Mouse (Mus musculus) midbrain, embryonic 10.5 days (tissue): ENCODE measurements around the gene Sox1. TPM values are rescaled to one million over a fixed set of nuclear protein-coding genes. Genes with fewer than 3 reads are reported as not detected.

ENCODE experiments used
- DNase-seq: peaks from one replicate; pipeline ENCODE4 v3.0.0-alpha.2; 2017; ENCODE audit warnings: low spot score
- H3K27ac ChIP-seq: fragments of 300-500 bp; sonication (generic); replicated peaks from 2 replicates; pipeline ENCODE4 v1.5.1; 2016; ENCODE audit warnings: mild to moderate bottlenecking
- H3K27me3 ChIP-seq: fragments of 300-500 bp; sonication (generic); 2 replicates; pipeline ENCODE4 v1.6.1; 2016; ENCODE audit warnings: low read depth, mild to moderate bottlenecking; ENCODE audit not compliant: poor library complexity, severe bottlenecking
- H3K36me3 ChIP-seq: fragments of 300-500 bp; sonication (generic); 2 replicates; pipeline ENCODE4 v1.6.1; 2016; ENCODE audit warnings: mild to moderate bottlenecking, moderate library complexity
- H3K4me1 ChIP-seq: fragments of 300-500 bp; sonication (generic); 2 replicates; pipeline ENCODE4 v1.6.1; 2016
- H3K4me3 ChIP-seq: fragments of 300-500 bp; sonication (generic); 2 replicates; pipeline ENCODE4 v1.5.1; 2016; ENCODE audit warnings: mild to moderate bottlenecking, moderate library complexity
- H3K9me3 ChIP-seq: fragments of 300-500 bp; sonication (generic); replicated peaks from 2 replicates; pipeline ENCODE4 v1.6.1; 2016; ENCODE audit warnings: mild to moderate bottlenecking
- WGBS: fragments of 180-500 bp; shearing (Covaris S2); methylation state at CpG from one replicate; pipeline ENCODE4 v1.1.7; 2016; 5-methylcytosine and 5-hydroxymethylcytosine counted together
- polyA plus RNA-seq: library from polyadenylated mRNA; unstranded; fragments of >200 nt; fragmentation: Nextera tagmentation; extraction: Ambion mirVana; gene quantifications from 2 replicates; pipeline ENCODE4 v1.2.1, GENCODE M21; 2016

The Sox1 gene
- polyA plus RNA-seq, 1 experiment from 2014 or later = 3.2 TPM

DNA sequence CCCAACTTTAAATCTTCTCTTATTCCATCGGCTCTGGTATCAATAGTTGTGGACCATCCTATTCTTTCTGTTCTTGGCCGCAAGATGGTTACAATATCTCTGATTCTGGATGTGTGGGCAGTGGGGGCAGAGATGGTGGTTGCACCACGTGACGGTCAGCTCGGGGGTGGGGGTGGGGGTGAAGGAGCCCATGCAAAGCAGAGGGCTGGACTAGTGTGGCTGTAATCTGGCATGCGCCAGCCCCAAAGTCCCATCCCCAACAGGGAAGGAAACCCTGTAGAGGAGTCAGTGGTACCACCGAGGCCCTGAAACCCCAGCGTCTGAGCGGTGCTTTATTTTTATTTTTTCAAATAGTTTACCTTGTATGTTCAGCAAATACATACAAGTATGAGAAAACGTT lies 12.9 kb downstream of the Sox1 start:
- Histone ChIP-seq H3K4me1 (peaks cover 57% of the 10 kb centered on the region), H3K27ac (peak overlapping the region; percentile 74), H3K27me3 (peaks cover 79% of the 10 kb centered on the region), H3K9me3 (no peaks in the 10 kb centered on the region), H3K36me3 (no peaks in the 10 kb centered on the region), H3K4me3 (peak overlapping the region; percentile 39)
- DNase-seq = peak; percentile 69
- 11% methylated on average over 10 of the region's 10 CpGs for WGBS

DNA sequence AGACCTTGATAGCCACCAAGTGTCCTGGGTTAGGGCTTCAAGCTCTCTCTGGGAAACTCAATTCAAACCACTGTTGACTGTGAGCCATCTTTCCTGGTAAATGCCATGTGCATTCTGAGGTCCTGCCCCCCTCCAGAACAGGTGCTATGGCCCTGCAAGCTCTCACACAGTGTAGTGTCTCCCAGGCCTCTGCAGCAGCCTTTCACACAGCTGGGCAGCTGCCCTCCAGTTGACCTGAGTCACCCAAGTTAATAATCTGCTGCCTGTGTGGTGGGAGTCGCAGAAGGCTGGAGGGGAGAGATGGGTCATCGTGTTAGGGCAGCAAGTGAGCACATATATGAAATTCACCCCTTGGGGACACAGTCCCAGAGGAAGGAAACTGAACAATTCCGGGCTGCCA lies 14.9 kb downstream of the Sox1 start:
- DNase-seq = no peak
- no peak overlapping the region for H3K4me3 ChIP-seq
- H3K27ac ChIP-seq = 0 out of 2 replicates have a peak overlapping the region, but pooled peaks have one; percentile 9
- WGBS = 76% methylated on average over 3 of the region's 3 CpGs
- H3K27me3 ChIP-seq = peaks cover 66% of the 10 kb centered on the region
- H3K4me1 ChIP-seq = peaks cover 43% of the 10 kb centered on the region
- H3K9me3 ChIP-seq = no peaks in the 10 kb centered on the region
- no peaks in the 10 kb centered on the region for H3K36me3 ChIP-seq

DNA sequence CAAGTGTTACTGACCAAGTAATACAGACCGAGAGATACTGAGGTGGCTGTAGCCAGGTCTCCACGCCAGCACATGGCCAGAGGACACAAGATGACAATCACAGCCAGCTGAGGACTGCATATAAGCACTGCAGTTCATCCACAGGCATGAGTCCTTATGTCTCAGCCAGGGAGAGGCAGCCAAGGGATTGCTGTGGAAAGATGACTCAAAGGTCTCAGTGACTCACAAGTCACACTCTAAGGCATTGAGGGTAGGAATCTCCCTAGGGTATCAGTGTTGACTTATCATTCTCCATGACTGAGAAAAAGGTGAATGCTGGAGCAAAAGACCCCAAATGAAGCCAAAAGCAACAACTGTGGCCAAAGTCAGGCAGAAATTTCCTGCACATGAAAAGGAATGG lies 22.0 kb downstream of the Sox1 start:
- H3K4me3 ChIP-seq = no peak overlapping the region
- no peaks in the 10 kb centered on the region for H3K9me3 ChIP-seq
- H3K36me3 ChIP-seq = no peaks in the 10 kb centered on the region
- peaks cover 14% of the 10 kb centered on the region for H3K4me1 ChIP-seq
- DNase-seq = no peak
- 91% methylated on average over 2 of the region's 2 CpGs for WGBS
- no peak overlapping the region for H3K27ac ChIP-seq
- H3K27me3 ChIP-seq = peaks cover 26% of the 10 kb centered on the region

DNA sequence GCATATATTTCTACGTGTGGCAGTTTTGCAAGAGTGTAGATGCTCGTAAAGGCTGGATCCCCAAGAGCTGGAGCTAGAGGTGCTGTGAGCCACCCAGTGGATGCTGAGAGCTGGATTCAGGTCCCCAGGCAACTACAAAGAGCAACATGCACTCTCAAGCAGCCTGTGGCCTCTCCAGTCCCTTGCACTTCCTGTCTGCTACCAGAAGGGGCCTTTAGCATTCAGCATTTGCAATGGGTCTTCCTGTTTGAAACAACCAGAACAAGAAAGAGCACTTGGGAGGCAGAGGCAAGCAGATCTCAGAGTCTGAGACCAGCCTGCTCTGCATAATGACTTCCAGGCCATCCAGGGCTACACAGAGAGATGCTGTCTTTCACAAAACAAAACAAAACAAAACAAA lies 25.4 kb downstream of the Sox1 start:
- Histone ChIP-seq H3K4me3 (no peak overlapping the region), H3K36me3 (no peaks in the 10 kb centered on the region), H3K27ac (0 out of 2 replicates have a peak overlapping the region, but pooled peaks have one; percentile 28), H3K27me3 (peaks cover 54% of the 10 kb centered on the region), H3K9me3 (no peaks in the 10 kb centered on the region), H3K4me1 (peaks cover 32% of the 10 kb centered on the region)
- DNase-seq = no peak
- WGBS = 86% methylated on average over 2 of the region's 2 CpGs

DNA sequence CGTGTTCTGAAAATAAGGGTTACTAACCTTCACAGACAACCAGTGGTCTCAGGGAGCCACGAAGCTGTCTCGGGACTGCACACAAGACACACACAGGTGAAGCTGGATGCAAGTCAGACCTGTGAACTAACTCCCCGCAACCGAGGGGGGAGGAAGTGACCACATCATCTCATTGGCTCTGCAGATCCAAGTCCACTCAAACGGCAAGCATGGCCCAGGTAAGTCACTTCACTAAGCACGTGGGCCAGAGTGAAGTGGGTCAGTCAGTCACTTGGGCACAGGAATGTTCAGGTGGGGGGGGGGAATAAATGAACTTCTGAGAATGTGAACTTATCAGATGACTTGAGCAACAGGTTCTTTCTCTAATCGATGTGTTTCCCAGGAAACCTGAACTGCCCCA lies 30.8 kb downstream of the Sox1 start:
- Histone ChIP-seq H3K27me3 (peaks cover 89% of the 10 kb centered on the region), H3K4me1 (peaks cover 66% of the 10 kb centered on the region)

DNA sequence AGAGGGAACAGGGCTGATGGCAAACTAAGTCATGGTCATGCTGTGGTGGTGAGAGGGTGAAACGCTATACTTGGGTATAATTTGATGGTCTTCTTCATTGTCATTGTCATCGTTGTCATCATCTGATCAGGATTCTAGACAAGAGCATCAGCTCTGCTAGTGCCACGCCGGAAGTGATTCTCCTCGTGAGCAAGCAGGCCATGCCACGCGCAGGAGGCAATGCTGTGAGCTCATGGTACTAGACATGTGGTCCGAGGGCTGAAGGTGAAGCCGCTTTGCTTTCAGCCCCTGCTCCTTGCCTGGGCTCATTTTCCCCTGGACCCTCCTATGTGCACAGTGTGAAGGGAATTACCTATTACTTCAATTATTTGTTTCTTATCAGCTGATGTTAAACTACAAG lies 32.3 kb downstream of the Sox1 start:
- H3K36me3 ChIP-seq = no peaks in the 10 kb centered on the region
- no peak overlapping the region for H3K4me3 ChIP-seq
- no peak overlapping the region for H3K27ac ChIP-seq
- H3K9me3 ChIP-seq = no peaks in the 10 kb centered on the region
- H3K27me3 ChIP-seq = peaks cover 99% of the 10 kb centered on the region
- WGBS = 81% methylated on average over 9 of the region's 9 CpGs
- DNase-seq = no peak
- peaks cover 69% of the 10 kb centered on the region for H3K4me1 ChIP-seq

More for the DNA sequence above, 30.8 kb downstream of the Sox1 start:
- Histone ChIP-seq H3K4me3 (no peak overlapping the region), H3K9me3 (no peaks in the 10 kb centered on the region), H3K27ac (no peak overlapping the region), H3K36me3 (no peaks in the 10 kb centered on the region)
- 91% methylated on average over 8 of the region's 8 CpGs for WGBS
- DNase-seq = no peak

DNA sequence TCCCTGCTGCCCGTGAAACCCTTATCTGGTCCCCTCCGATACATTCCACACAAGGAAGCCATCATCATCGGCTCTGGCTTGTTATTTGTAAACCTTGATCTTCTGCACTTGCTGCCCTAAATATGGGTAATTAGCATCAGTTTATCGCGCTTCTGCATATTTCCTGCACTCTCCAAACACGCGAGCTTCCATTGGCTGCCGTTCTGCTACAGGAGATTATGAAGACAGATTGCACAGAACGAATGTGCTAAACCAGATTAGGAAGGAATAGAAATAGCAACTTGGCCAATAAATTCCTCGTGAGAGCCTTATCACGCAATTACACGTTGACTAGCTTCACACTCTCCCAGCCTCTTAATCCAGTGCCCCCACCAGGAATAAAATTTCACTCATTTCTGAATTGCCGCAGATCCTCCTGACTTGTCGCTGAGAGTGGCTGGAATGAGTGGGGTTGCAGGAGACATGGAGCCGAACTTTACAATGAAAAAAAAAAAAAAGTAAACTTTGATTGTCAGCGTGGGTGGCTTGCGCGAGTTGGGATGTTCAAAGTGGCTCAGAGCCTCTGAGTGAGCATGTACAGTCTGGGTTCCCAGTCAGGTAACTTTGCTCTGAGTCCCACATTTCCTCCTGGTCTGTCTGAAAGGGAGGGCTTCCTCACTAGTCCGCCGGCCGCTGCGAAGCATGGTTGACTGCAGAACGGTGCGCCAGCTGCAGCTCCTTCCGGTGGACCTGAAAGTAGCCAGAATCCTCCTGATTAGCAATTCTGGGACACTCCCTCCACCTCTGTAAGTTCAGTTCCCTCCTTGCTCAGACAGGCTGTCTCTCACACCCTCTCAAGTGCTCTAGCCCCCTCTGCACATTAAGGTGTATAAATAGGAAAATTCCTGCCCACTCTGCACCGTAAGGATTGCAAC lies 33.0 kb downstream of the Sox1 start:
- peak overlapping the region; percentile 94 for H3K27ac ChIP-seq
- 25% methylated on average over 26 of the region's 26 CpGs for WGBS
- no peaks in the 10 kb centered on the region for H3K9me3 ChIP-seq
- no peak for DNase-seq
- H3K4me1 ChIP-seq = peaks cover 69% of the 10 kb centered on the region
- H3K36me3 ChIP-seq = no peaks in the 10 kb centered on the region
- peak overlapping the region; percentile 35 for H3K4me3 ChIP-seq
- peaks cover 99% of the 10 kb centered on the region for H3K27me3 ChIP-seq

DNA sequence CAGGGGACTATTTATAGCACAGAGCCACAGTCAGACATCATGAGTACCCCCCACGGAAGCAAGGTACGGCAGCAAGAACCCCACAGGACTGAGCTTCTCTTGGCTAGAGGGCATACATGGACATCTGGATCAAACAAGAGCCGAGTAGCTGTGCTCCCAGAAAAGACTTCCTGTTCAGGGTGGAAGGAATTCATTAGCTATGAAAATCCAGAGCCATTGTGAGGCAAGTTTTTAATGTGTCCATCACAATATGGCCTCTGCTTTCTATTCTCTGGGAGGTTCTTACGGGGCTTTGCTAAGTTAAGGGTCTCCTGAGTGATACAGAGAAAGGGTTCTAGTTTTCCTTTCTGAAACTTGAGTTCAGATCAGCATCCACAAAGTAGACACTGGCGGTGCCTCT lies 33.8 kb downstream of the Sox1 start:
- 16% methylated on average over 5 of the region's 5 CpGs for WGBS
- no peaks in the 10 kb centered on the region for H3K36me3 ChIP-seq
- H3K27me3 ChIP-seq = peaks cover 99% of the 10 kb centered on the region
- peak overlapping the region; percentile 94 for H3K27ac ChIP-seq
- peak; percentile 28 for DNase-seq
- H3K4me1 ChIP-seq = peaks cover 69% of the 10 kb centered on the region
- H3K9me3 ChIP-seq = no peaks in the 10 kb centered on the region
- H3K4me3 ChIP-seq = peak overlapping the region; percentile 59; the same call in 1 of the 2 replicates

DNA sequence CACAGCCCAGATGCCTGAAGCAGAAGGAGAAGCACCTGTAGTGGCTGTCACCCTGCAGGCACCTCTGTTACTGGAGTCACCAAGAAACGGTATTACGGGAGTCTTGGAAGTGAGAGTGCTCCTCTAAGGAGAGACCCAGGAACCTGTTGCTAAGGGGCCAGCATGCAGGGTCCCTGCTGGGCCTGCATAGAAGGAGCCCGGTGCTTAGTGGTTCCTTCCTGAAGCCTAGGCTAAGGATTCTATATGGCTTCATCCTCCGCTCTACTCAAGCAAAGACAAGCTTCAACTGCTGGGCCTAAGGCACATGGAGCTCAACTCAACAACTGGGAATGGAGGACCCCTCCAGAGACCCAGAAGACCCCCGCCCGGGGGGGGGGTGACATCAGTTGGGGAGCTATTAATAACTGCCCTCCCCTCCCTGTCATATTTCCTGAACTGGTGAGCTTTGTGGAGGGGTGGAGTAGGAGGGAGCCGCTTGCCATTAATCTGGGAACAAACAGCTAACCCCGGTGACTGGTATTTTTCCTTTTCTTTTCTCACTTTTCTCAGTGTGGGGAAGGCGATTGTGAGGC lies 34.6 kb downstream of the Sox1 start:
- Histone ChIP-seq H3K27me3 (peaks cover 99% of the 10 kb centered on the region), H3K9me3 (no peaks in the 10 kb centered on the region), H3K36me3 (no peaks in the 10 kb centered on the region), H3K27ac (peak overlapping the region; percentile 94), H3K4me1 (peaks cover 77% of the 10 kb centered on the region), H3K4me3 (peak overlapping the region; percentile 59)
- 5% methylated on average over 9 of the region's 9 CpGs for WGBS
- DNase-seq = no peak

DNA sequence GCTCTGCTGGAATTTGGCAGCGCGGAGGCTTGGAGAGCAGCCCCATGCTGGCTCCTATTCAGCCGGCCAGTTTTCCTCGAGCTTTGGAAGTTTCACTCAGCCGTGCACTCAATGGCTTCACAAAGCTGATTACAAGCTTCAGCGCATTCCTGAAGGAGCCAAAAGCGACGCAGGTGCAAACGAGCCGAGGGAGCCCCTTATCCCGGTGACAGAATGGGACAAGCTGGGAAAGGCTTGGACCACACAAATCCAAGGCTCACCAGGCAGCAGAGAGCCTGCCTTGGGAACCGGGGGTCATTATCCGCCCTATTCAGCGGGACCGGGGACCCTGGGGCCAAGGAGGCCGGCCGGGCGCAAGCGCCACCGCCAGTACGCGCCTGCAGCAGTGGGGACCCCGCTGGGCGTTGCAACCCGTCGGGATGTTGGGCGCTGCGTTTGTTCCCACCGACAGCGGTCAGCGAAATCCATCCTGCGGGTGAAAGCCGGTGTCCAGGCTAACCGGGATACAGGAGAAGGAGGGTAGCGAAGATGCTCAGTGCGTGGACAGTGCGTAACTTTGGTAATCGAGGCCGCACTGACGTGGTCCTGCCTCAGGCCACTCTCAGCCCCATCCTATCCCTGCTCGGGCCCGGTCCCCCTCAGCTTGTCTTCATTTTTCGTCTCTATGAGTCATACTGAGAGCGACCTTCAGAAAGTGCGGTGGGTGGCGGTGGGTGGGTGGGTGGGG lies 35.2 kb downstream of the Sox1 start:
- DNase-seq = peak; percentile 87
- peak overlapping the region; percentile 59 for H3K4me3 ChIP-seq
- H3K4me1 ChIP-seq = peaks cover 82% of the 10 kb centered on the region
- no peaks in the 10 kb centered on the region for H3K9me3 ChIP-seq
- under 1% methylated on average over 46 of the region's 46 CpGs for WGBS
- H3K36me3 ChIP-seq = no peaks in the 10 kb centered on the region
- H3K27me3 ChIP-seq = peaks cover 98% of the 10 kb centered on the region
- peak overlapping the region; percentile 94 for H3K27ac ChIP-seq

DNA sequence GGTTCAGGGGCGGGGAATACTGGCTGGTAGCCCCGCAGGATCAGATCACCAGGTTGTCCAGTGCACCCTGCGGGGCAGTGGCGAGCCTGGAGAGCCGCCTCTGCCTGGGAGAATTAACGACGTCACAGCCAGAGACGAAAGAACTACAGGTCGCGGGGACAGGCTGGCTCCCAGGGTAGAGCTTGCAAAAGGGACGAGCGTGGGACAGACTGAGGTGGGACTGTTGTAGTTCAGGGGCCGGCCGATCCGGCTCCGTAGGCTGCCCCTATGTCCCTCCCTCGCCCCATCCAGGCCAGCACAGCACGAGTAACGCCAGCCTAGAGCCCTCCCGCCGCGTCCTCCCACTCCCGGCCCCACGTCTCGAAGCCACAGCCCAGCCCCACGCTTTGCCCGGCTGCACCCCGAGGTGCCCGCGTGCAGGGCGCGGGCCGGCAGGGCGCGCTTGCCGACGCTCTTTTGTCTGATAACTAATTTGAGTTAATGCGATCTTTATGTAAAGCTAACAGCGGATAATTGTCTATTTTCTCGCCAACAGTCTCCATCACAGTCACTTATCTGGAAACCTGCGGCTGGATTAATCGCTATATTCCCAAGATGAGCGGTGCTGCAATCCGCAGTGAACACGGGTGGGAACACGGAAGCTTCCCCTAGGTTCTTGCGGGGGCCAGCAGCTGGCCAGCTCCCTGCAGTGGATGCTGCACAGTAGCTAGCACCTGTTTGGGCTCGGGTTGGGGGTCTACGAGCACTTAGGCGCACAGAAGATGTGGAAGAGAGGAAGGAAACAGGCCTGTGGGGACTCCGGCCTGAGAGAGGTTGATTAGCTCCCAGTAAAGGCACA lies 36.0 kb downstream of the Sox1 start:
- WGBS = under 1% methylated on average over 51 of the region's 51 CpGs
- no peaks in the 10 kb centered on the region for H3K36me3 ChIP-seq
- peaks cover 83% of the 10 kb centered on the region for H3K4me1 ChIP-seq
- H3K27me3 ChIP-seq = peaks cover 93% of the 10 kb centered on the region
- H3K9me3 ChIP-seq = no peaks in the 10 kb centered on the region
- peak; percentile 67 for DNase-seq
- peak overlapping the region; percentile 94 for H3K27ac ChIP-seq
- peak overlapping the region; percentile 59 for H3K4me3 ChIP-seq

DNA sequence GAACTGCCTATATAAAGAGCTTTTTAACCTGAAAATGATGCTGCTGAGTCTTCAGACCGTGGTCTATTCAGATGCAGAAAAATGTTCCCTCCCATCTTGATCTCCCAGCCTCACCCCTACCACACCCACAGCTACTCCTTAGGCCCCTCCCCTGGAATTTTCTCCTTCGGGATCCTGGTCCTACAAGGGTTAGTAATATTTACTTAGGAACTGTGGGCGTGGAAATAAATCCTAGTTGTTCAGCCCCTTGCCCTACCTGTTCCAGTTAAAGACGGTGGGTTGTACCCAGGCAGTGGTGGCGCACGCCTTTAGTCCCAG lies 36.6 kb downstream of the Sox1 start:
- H3K27ac ChIP-seq = peak overlapping the region; percentile 94

More for the DNA sequence above, 36.6 kb downstream of the Sox1 start:
- no peaks in the 10 kb centered on the region for H3K36me3 ChIP-seq
- H3K4me3 ChIP-seq = peak overlapping the region; percentile 59
- WGBS = 39% methylated on average over 6 of the region's 6 CpGs
- peaks cover 83% of the 10 kb centered on the region for H3K4me1 ChIP-seq
- DNase-seq = no peak
- H3K9me3 ChIP-seq = no peaks in the 10 kb centered on the region
- peaks cover 87% of the 10 kb centered on the region for H3K27me3 ChIP-seq
